Mouse (Mus musculus): Measurements from ENCODE around the gene F2. TPM values are rescaled to one million over a fixed set of nuclear protein-coding genes. Genes with fewer than 3 reads are reported as not detected.

The F2 gene
- polyA plus RNA-seq, 1 experiment, result 2.7 TPM

- TF ChIP-seq CTCF (IDR thresholded peaks at IDR 0.05; ENCODE audit: control insufficient read depth, insufficient read depth, low read length) (no peak), POLR2A (IDR thresholded peaks at IDR 0.05; ENCODE audit: borderline replicate concordance, control insufficient read depth, low read depth, low read length) (no peak)
- Histone ChIP-seq H3K4me3 (replicated peaks; ENCODE audit: control insufficient read depth, low read depth, low read length) (no peak overlapping the region), H3K27ac (ENCODE audit: control insufficient read depth, insufficient read depth, low read depth, low read length, poor library complexity) (no peak overlapping the region), H3K4me1 (ENCODE audit: control insufficient read depth, insufficient read depth, low read length) (peaks cover 4% of the 10 kb centered on the region; the same call in 1 of the 2 replicates)
- WGBS, result 93% methylated on average over 11 of the region's 11 CpGs
Measured at GRCm38 (mm10) chr2:91644021-91644420, 7.8 kb upstream of the F2 start.

GRCm38 (mm10) chr2:91642825-91643415 lies 6.7 kb upstream of the F2 start:
- no peak for TF ChIP-seq CTCF (IDR thresholded peaks at IDR 0.05; ENCODE audit: control insufficient read depth, insufficient read depth, low read length)
- TF ChIP-seq POLR2A (IDR thresholded peaks at IDR 0.05; ENCODE audit: borderline replicate concordance, control insufficient read depth, low read depth, low read length), result no peak
- 73% methylated on average over 2 of the region's 2 CpGs for WGBS
- H3K4me1 ChIP-seq (ENCODE audit: control insufficient read depth, insufficient read depth, low read length), result peaks cover 4% of the 10 kb centered on the region; the same call in 1 of the 2 replicates
- no peak overlapping the region for H3K4me3 ChIP-seq (replicated peaks; ENCODE audit: control insufficient read depth, low read depth, low read length)
- H3K27ac ChIP-seq (ENCODE audit: control insufficient read depth, insufficient read depth, low read depth, low read length, poor library complexity), result no peak overlapping the region

DNA sequence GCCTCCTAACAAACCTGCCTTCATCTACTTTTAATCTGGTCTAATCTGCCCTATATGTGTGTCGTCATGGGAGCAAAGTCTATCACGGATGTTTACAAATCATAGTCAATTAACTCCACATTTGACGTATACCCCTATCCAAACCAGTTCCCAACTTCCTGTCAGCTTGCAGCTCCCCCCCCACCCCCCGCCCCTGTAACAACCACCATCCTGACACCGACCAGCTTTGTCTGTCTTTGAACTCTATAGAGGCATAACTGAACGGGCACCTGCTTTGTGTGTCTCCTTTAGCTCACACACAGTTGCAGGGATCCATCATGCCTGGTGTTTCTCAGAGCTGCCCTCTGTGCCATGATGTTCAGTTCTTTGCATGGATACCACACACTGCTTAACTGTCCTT lies 2.7 kb upstream of the F2 start:
- H3K4me3 ChIP-seq (replicated peaks; ENCODE audit: control insufficient read depth, low read depth, low read length), result no peak overlapping the region
- whole genome bisulfite sequencing, result 75% methylated on average over 6 of the region's 6 CpGs
- peaks cover 4% of the 10 kb centered on the region; the same call in 1 of the 2 replicates for H3K4me1 ChIP-seq (ENCODE audit: control insufficient read depth, insufficient read depth, low read length)
- no peak overlapping the region for H3K27ac ChIP-seq (ENCODE audit: control insufficient read depth, insufficient read depth, low read depth, low read length, poor library complexity)
- TF ChIP-seq POLR2A (IDR thresholded peaks at IDR 0.05; ENCODE audit: borderline replicate concordance, control insufficient read depth, low read depth, low read length), result no peak
- TF ChIP-seq CTCF (IDR thresholded peaks at IDR 0.05; ENCODE audit: control insufficient read depth, insufficient read depth, low read length), result no peak

- WGBS, result 82% methylated on average over 5 of the region's 5 CpGs
- Histone ChIP-seq H3K4me3 (replicated peaks; ENCODE audit: control insufficient read depth, low read depth, low read length) (no peak overlapping the region), H3K4me1 (ENCODE audit: control insufficient read depth, insufficient read depth, low read length) (no peaks in the 10 kb centered on the region; the same call in 1 of the 2 replicates), H3K27ac (ENCODE audit: control insufficient read depth, insufficient read depth, low read depth, low read length, poor library complexity) (no peak overlapping the region)
- no peak for TF ChIP-seq POLR2A (IDR thresholded peaks at IDR 0.05; ENCODE audit: borderline replicate concordance, control insufficient read depth, low read depth, low read length)
- no peak for TF ChIP-seq CTCF (IDR thresholded peaks at IDR 0.05; ENCODE audit: control insufficient read depth, insufficient read depth, low read length)
Measured at GRCm38 (mm10) chr2:91636727-91637338, 619 bp upstream of the F2 start.

DNA sequence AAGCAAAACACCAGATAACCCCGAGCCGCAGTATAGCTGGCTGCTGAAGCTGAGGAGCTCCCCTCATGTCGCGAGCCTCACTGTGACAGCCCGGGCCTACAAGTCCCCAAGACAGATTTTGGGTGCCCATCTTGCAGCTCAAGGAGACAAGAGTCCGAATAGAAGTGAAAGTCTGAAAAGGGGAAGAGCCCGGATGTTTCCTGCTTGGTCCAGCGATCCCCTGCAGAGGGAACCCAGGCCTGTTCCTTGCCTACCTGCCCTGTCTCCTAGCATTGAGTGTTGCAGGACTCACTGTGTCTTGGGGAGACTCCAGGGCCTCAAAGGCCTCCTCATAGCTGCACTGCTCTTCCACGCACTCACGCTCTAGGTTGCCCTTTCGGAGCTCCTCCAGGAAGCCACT lies 728 bp downstream of the F2 start:
- Histone ChIP-seq H3K27ac (ENCODE audit: control insufficient read depth, insufficient read depth, low read depth, low read length, poor library complexity) (no peak overlapping the region), H3K4me1 (ENCODE audit: control insufficient read depth, insufficient read depth, low read length) (no peaks in the 10 kb centered on the region; the same call in 1 of the 2 replicates), H3K4me3 (replicated peaks; ENCODE audit: control insufficient read depth, low read depth, low read length) (no peak overlapping the region)
- TF ChIP-seq CTCF (IDR thresholded peaks at IDR 0.05; ENCODE audit: control insufficient read depth, insufficient read depth, low read length) (no peak), POLR2A (IDR thresholded peaks at IDR 0.05; ENCODE audit: borderline replicate concordance, control insufficient read depth, low read depth, low read length) (no peak)
- WGBS, result 78% methylated on average over 11 of the region's 11 CpGs

- WGBS, result 49% methylated on average over 9 of the region's 9 CpGs
- no peak overlapping the region for H3K4me3 ChIP-seq (replicated peaks; ENCODE audit: control insufficient read depth, low read depth, low read length)
- no peak for TF ChIP-seq CTCF (IDR thresholded peaks at IDR 0.05; ENCODE audit: control insufficient read depth, insufficient read depth, low read length)
- TF ChIP-seq POLR2A (IDR thresholded peaks at IDR 0.05; ENCODE audit: borderline replicate concordance, control insufficient read depth, low read depth, low read length), result no peak
- H3K4me1 ChIP-seq (ENCODE audit: control insufficient read depth, insufficient read depth, low read length), result no peaks in the 10 kb centered on the region; the same call in 1 of the 2 replicates
- H3K27ac ChIP-seq (ENCODE audit: control insufficient read depth, insufficient read depth, low read depth, low read length, poor library complexity), result no peak overlapping the region
Measured at GRCm38 (mm10) chr2:91634841-91635240, 1.4 kb downstream of the F2 start.

- Histone ChIP-seq H3K27ac (ENCODE audit: control insufficient read depth, insufficient read depth, low read depth, low read length, poor library complexity) (no peak overlapping the region), H3K4me3 (replicated peaks; ENCODE audit: control insufficient read depth, low read depth, low read length) (no peak overlapping the region), H3K4me1 (ENCODE audit: control insufficient read depth, insufficient read depth, low read length) (no peaks in the 10 kb centered on the region; the same call in 1 of the 2 replicates)
- TF ChIP-seq CTCF (IDR thresholded peaks at IDR 0.05; ENCODE audit: control insufficient read depth, insufficient read depth, low read length) (no peak), POLR2A (IDR thresholded peaks at IDR 0.05; ENCODE audit: borderline replicate concordance, control insufficient read depth, low read depth, low read length) (no peak)
- WGBS, result 80% methylated on average over 12 of the region's 12 CpGs
Measured at GRCm38 (mm10) chr2:91633334-91633977, 2.8 kb downstream of the F2 start.

GRCm38 (mm10) chr2:91632316-91632715 lies 3.9 kb downstream of the F2 start:
- TF ChIP-seq CTCF (IDR thresholded peaks at IDR 0.05; ENCODE audit: control insufficient read depth, insufficient read depth, low read length), result no peak
- no peak for TF ChIP-seq POLR2A (IDR thresholded peaks at IDR 0.05; ENCODE audit: borderline replicate concordance, control insufficient read depth, low read depth, low read length)
- no peak overlapping the region for H3K27ac ChIP-seq (ENCODE audit: control insufficient read depth, insufficient read depth, low read depth, low read length, poor library complexity)
- H3K4me3 ChIP-seq (replicated peaks; ENCODE audit: control insufficient read depth, low read depth, low read length), result no peak overlapping the region
- no peaks in the 10 kb centered on the region; the same call in 1 of the 2 replicates for H3K4me1 ChIP-seq (ENCODE audit: control insufficient read depth, insufficient read depth, low read length)
- 85% methylated on average over 5 of the region's 5 CpGs for WGBS
